Mouse (Mus musculus): ENCODE measurements around the gene Proca1. TPM values are rescaled to one million over a fixed set of nuclear protein-coding genes. Genes with fewer than 3 reads are reported as not detected.

Gene Proca1
- polyA plus RNA-seq (2012; fragmentation: generic; extraction: Trizol) = 0.14 TPM

GRCm38 (mm10) chr11:78193113-78193512 is at the start of gene Proca1:
Gene Proca1 (plus strand): TSS chr11:78193392.
- Histone ChIP-seq H3K27me3 (ENCODE audit: control insufficient read depth, insufficient read depth, insufficient read length) (no peaks in the 10 kb centered on the region), H3K36me3 (ENCODE audit: control insufficient read depth, insufficient read depth) (peaks cover 17% of the 10 kb centered on the region), H3K4me3 (no peak within 1 kb of the TSS), H3ac (ENCODE audit: control insufficient read depth, insufficient read length) (no peak within 1 kb of the TSS), H3K79me2 (ENCODE audit: control insufficient read depth, insufficient read depth) (no peaks in the 10 kb centered on the region), H3K4me2 (ENCODE audit: low read depth) (no peak within 1 kb of the TSS)
- TF ChIP-seq TCF3 (IDR thresholded peaks at IDR 0.05; ENCODE audit: insufficient read length, low read depth) (no peak), MYOG (IDR thresholded peaks at IDR 0.05; ENCODE audit: control insufficient read depth in 1 of 3, insufficient read depth in 1 of 3, insufficient read length in 2 of 3, low read depth in 2 of 3) (no peak), TCF12 (IDR thresholded peaks at IDR 0.05; ENCODE audit: insufficient read depth, poor library complexity, severe bottlenecking) (no peak), POLR2A (IDR thresholded peaks at IDR 0.05; ENCODE audit: insufficient read length, low read depth) (no peak), CEBPB (IDR thresholded peaks at IDR 0.05; ENCODE audit: insufficient read depth, poor library complexity, severe bottlenecking) (no peak), USF1 (IDR thresholded peaks at IDR 0.05; ENCODE audit: low read depth) (no peak), MAX (IDR thresholded peaks at IDR 0.05; ENCODE audit: low read depth) (no peak), REST (IDR thresholded peaks at IDR 0.05; ENCODE audit: insufficient read depth, insufficient read length) (no peak)

- TF ChIP-seq TCF12 (IDR thresholded peaks at IDR 0.05; ENCODE audit: insufficient read depth, poor library complexity, severe bottlenecking) (no peak), POLR2A (IDR thresholded peaks at IDR 0.05; ENCODE audit: insufficient read length, low read depth) (no peak), SRF (IDR thresholded peaks at IDR 0.05; ENCODE audit: control insufficient read depth, insufficient read length, low read depth) (no peak)
- Histone ChIP-seq H3K4me3 (no peak overlapping the region), H3K36me3 (ENCODE audit: control insufficient read depth, insufficient read depth) (peaks cover 7% of the 10 kb centered on the region), H3K27me3 (ENCODE audit: control insufficient read depth, insufficient read depth, insufficient read length) (no peaks in the 10 kb centered on the region), H3K4me2 (ENCODE audit: low read depth) (no peak overlapping the region), H3ac (ENCODE audit: control insufficient read depth, insufficient read length) (no peak overlapping the region), H3K79me2 (ENCODE audit: control insufficient read depth, insufficient read depth) (peaks cover 33% of the 10 kb centered on the region)
Measured at GRCm38 (mm10) chr11:78143520-78143919, 49.7 kb upstream of the Proca1 start.

- Histone ChIP-seq H3K27me3 (ENCODE audit: control insufficient read depth, insufficient read depth, insufficient read length) (no peaks in the 10 kb centered on the region), H3K4me2 (ENCODE audit: low read depth) (no peak overlapping the region), H3K4me3 (no peak overlapping the region), H3ac (ENCODE audit: control insufficient read depth, insufficient read length) (no peak overlapping the region), H3K79me2 (ENCODE audit: control insufficient read depth, insufficient read depth) (peaks cover 9% of the 10 kb centered on the region), H3K36me3 (ENCODE audit: control insufficient read depth, insufficient read depth) (peaks cover 7% of the 10 kb centered on the region)
- TF ChIP-seq POLR2A (IDR thresholded peaks at IDR 0.05; ENCODE audit: insufficient read length, low read depth) = no peak
- no peak for TF ChIP-seq CEBPB (IDR thresholded peaks at IDR 0.05; ENCODE audit: insufficient read depth, poor library complexity, severe bottlenecking)
- no peak for TF ChIP-seq MYOD1 (IDR thresholded peaks at IDR 0.05; ENCODE audit: control insufficient read depth in 1 of 3, insufficient read length in 2 of 3, low read depth in 2 of 3)
- TF ChIP-seq MAX (IDR thresholded peaks at IDR 0.05; ENCODE audit: low read depth) = no peak
- no peak for TF ChIP-seq E2F4 (IDR thresholded peaks at IDR 0.05; ENCODE audit: insufficient read depth)
- TF ChIP-seq TCF3 (IDR thresholded peaks at IDR 0.05; ENCODE audit: insufficient read length, low read depth) = no peak
- TF ChIP-seq USF1 (IDR thresholded peaks at IDR 0.05; ENCODE audit: low read depth) = no peak
- TF ChIP-seq TCF12 (IDR thresholded peaks at IDR 0.05; ENCODE audit: insufficient read depth, poor library complexity, severe bottlenecking) = no peak
- TF ChIP-seq REST (IDR thresholded peaks at IDR 0.05; ENCODE audit: insufficient read depth, insufficient read length) = no peak
- no peak for TF ChIP-seq MYOG (IDR thresholded peaks at IDR 0.05; ENCODE audit: control insufficient read depth in 1 of 3, insufficient read depth in 1 of 3, insufficient read length in 2 of 3, low read depth in 2 of 3)
- no peak for TF ChIP-seq SRF (IDR thresholded peaks at IDR 0.05; ENCODE audit: control insufficient read depth, insufficient read length, low read depth)
- TF ChIP-seq POLR2AphosphoS2 (IDR thresholded peaks at IDR 0.05; ENCODE audit: insufficient read length, low read depth) = no peak
Measured at GRCm38 (mm10) chr11:78146168-78146567, 47.0 kb upstream of the Proca1 start.

GRCm38 (mm10) chr11:78146707-78147543 is 46.3 kb upstream of the Proca1 start:
- H3K4me3 ChIP-seq = no peak overlapping the region
- H3K27me3 ChIP-seq (ENCODE audit: control insufficient read depth, insufficient read depth, insufficient read length) = no peaks in the 10 kb centered on the region
- TF ChIP-seq MYOG (IDR thresholded peaks at IDR 0.05; ENCODE audit: control insufficient read depth in 1 of 3, insufficient read depth in 1 of 3, insufficient read length in 2 of 3, low read depth in 2 of 3) (no peak), CEBPB (IDR thresholded peaks at IDR 0.05; ENCODE audit: insufficient read depth, poor library complexity, severe bottlenecking) (no peak), MAX (IDR thresholded peaks at IDR 0.05; ENCODE audit: low read depth) (no peak), REST (IDR thresholded peaks at IDR 0.05; ENCODE audit: insufficient read depth, insufficient read length) (no peak), USF1 (IDR thresholded peaks at IDR 0.05; ENCODE audit: low read depth) (no peak), POLR2A (IDR thresholded peaks at IDR 0.05; ENCODE audit: insufficient read length, low read depth) (no peak), E2F4 (IDR thresholded peaks at IDR 0.05; ENCODE audit: insufficient read depth) (no peak), SRF (IDR thresholded peaks at IDR 0.05; ENCODE audit: control insufficient read depth, insufficient read length, low read depth) (no peak), MYOD1 (IDR thresholded peaks at IDR 0.05; ENCODE audit: control insufficient read depth in 1 of 3, insufficient read length in 2 of 3, low read depth in 2 of 3) (no peak), TCF3 (IDR thresholded peaks at IDR 0.05; ENCODE audit: insufficient read length, low read depth) (no peak), TCF12 (IDR thresholded peaks at IDR 0.05; ENCODE audit: insufficient read depth, poor library complexity, severe bottlenecking) (no peak), POLR2AphosphoS2 (IDR thresholded peaks at IDR 0.05; ENCODE audit: insufficient read length, low read depth) (no peak)
- H3ac ChIP-seq (ENCODE audit: control insufficient read depth, insufficient read length) = no peak overlapping the region
- H3K79me2 ChIP-seq (ENCODE audit: control insufficient read depth, insufficient read depth) = peaks cover 6% of the 10 kb centered on the region
- H3K4me2 ChIP-seq (ENCODE audit: low read depth) = no peak overlapping the region
- H3K36me3 ChIP-seq (ENCODE audit: control insufficient read depth, insufficient read depth) = peaks cover 7% of the 10 kb centered on the region

All from myocyte (in vitro differentiated cells).